Mouse (Mus musculus): ENCODE measurements around the gene Hacd3.

GRCm38 (mm10) chr9:65017896-65018295, 3.6 kb downstream of the Hacd3 start:
- TF ChIP-seq POLR2A (IDR thresholded peaks at IDR 0.05; ENCODE audit: insufficient read length, low read depth) (no peak), MAX (IDR thresholded peaks at IDR 0.05; ENCODE audit: low read depth) (no peak), MYOG (IDR thresholded peaks at IDR 0.05; ENCODE audit: control insufficient read depth in 1 of 3, insufficient read depth in 1 of 3, insufficient read length in 2 of 3, low read depth in 2 of 3) (no peak)
